Mouse (Mus musculus) lung, adult 2 months (tissue): ENCODE measurements around the gene Azgp1.
"Not testable (repeated sequence)": the region's sequence is repeated elsewhere in the genome, so short reads cannot be mapped to it uniquely, and the experiment has no call there.

ENCODE experiments used
- CTCF ChIP-seq: fragments of 200-500 bp; IDR thresholded peaks from 2 replicates; pipeline ENCODE4 v1.5.1; 2011; ENCODE audit warnings: mild to moderate bottlenecking, low read length, control low read depth; ENCODE audit not compliant: insufficient read depth
- POLR2A ChIP-seq: fragments of 200-500 bp; IDR thresholded peaks from 2 replicates; pipeline ENCODE4 v1.6.1; 2011; ENCODE audit warnings: low read depth, mild to moderate bottlenecking, control low read depth, low read length, borderline replicate concordance; ENCODE audit errors: extremely low read depth

DNA sequence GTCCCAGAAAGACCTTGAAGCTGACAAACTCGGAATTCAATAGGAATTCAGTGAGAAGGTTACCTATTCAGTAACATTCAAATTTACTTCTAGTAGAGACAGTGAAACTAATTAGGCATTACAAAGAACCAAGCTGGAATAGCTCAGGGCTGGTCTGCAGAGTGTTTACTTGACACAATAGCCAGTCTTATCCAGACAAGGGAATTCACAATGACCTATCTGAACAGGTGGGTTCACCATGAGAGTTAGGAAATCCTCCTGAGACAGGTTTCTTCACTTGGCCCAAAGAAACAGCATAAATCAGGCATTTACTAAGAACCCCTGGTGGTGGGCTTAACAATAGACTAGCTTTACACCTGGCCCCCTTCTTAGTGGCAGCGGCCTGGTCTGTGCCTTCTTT is 47.4 kb upstream of the Azgp1 start:
- not testable (repeated sequence) for TF ChIP-seq POLR2A, CTCF
